Mouse (Mus musculus) lung, embryonic 14.5 days (tissue): ENCODE measurements around the gene Dok4. TPM values are rescaled to one million over a fixed set of nuclear protein-coding genes. Genes with fewer than 3 reads are reported as not detected.

ENCODE experiments used
- ATAC-seq: fragments of 200-750 bp; cut with Nextera tagmentation; 2 replicates; pipeline ENCODE4 v1.8.0; 2017; ENCODE audit warnings: mild to moderate bottlenecking, moderate TSS enrichment, moderate library complexity; ENCODE audit not compliant: insufficient read depth
- DNase-seq: peaks from one replicate; pipeline ENCODE4 v3.0.0-alpha.2; 2015
- H3K27ac ChIP-seq: fragments of 300-500 bp; sonication (generic); 2 replicates; pipeline ENCODE4 v1.5.1; 2014; ENCODE audit warnings: low read depth, mild to moderate bottlenecking, moderate library complexity
- H3K27me3 ChIP-seq: fragments of 300-500 bp; sonication (generic); 2 replicates; pipeline ENCODE4 v1.6.1; 2014; ENCODE audit warnings: low read length, control low read depth; ENCODE audit not compliant: insufficient read depth
- H3K36me3 ChIP-seq: fragments of 300-500 bp; sonication (generic); 2 replicates; pipeline ENCODE4 v1.6.1; 2014; ENCODE audit warnings: control low read depth; ENCODE audit not compliant: insufficient read depth
- H3K4me1 ChIP-seq: fragments of 300-500 bp; sonication (generic); 2 replicates; pipeline ENCODE4 v1.6.1; 2014; ENCODE audit warnings: antibody characterized with exemption, control low read depth; ENCODE audit not compliant: insufficient read depth
- H3K4me2 ChIP-seq: fragments of 300-500 bp; sonication (generic); 2 replicates; pipeline ENCODE4 v1.6.1; 2014; ENCODE audit warnings: mild to moderate bottlenecking
- H3K4me3 ChIP-seq: fragments of 300-500 bp; sonication (generic); 2 replicates; pipeline ENCODE4 v1.5.1; 2014; ENCODE audit warnings: low read depth, low read length
- H3K9ac ChIP-seq: fragments of 300-500 bp; sonication (generic); 2 replicates; pipeline ENCODE4 v1.6.1; 2014
- H3K9me3 ChIP-seq: fragments of 300-500 bp; sonication (generic); 2 replicates; pipeline ENCODE4 v1.6.1; 2016; ENCODE audit warnings: low read depth, low read length, control low read depth
- CTCF ChIP-seq: IDR thresholded peaks from 2 replicates; pipeline ENCODE4 v1.5.1; 2016; ENCODE audit warnings: antibody characterized with exemption, low read depth
- WGBS: fragments of 180-500 bp; shearing (Covaris S2); extraction: QIAGEN DNeasy Blood & Tissue Kit; methylation state at CpG from one replicate; pipeline ENCODE4 v1.1.7; 2014; 5-methylcytosine and 5-hydroxymethylcytosine counted together
- polyA plus RNA-seq: library from polyadenylated mRNA; unstranded; fragments of >200 nt; fragmentation: Nextera tagmentation; extraction: Ambion mirVana; gene quantifications from 2 replicates; pipeline ENCODE4 v1.2.1, GENCODE M21; 2014

The Dok4 gene
- polyA plus RNA-seq, 1 experiment from 2014 or later, result 36.5 TPM

- no peak for DNase-seq
- Histone ChIP-seq H3K4me3 (no peak overlapping the region), H3K4me2 (no peak overlapping the region), H3K27me3 (no peaks in the 10 kb centered on the region), H3K4me1 (peaks cover 6% of the 10 kb centered on the region; the same call in 1 of the 2 replicates), H3K9ac (no peak overlapping the region), H3K27ac (no peak overlapping the region), H3K9me3 (no peaks in the 10 kb centered on the region), H3K36me3 (no peaks in the 10 kb centered on the region)
- ATAC-seq, result no peak
- no peak for TF ChIP-seq CTCF
- WGBS, result 53% methylated on average over 4 of the region's 4 CpGs
These were observed 4.6 kb upstream of the Dok4 start for GRCm38 (mm10) chr8:94880742-94881141.

DNA sequence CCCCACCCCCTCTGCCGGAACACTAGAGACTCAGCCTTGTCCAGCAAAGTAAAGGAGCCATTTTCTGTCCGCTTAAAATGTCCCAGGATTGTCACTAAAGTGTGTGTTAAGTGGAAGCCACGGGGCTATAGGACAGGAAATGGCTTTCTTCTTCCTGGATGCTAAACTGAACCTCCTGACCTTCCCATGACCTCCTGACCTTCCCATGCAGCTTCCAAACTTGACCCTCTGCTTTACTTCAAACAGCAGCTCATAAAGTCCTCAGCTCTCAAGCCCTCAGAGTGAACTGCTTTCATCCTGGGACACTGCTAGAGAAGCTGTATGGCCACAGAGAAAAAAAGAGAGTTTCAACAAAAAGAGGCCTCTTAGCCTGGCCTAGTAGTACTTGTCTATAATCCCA is 690 bp upstream of the Dok4 start:
- DNase-seq (peak; percentile 16), ATAC-seq (no peak)
- no peak for TF ChIP-seq CTCF
- peaks cover 18% of the 10 kb centered on the region; the same call in 1 of the 2 replicates for H3K4me1 ChIP-seq
- 35% methylated on average over 3 of the region's 3 CpGs for WGBS
- H3K9me3 ChIP-seq, result no peaks in the 10 kb centered on the region
- peak overlapping the region; percentile 94 for H3K4me2 ChIP-seq
- no peak overlapping the region for H3K4me3 ChIP-seq
- H3K36me3 ChIP-seq, result no peaks in the 10 kb centered on the region
- H3K9ac ChIP-seq, result no peak overlapping the region
- H3K27me3 ChIP-seq, result peaks cover 6% of the 10 kb centered on the region; the same call in 1 of the 2 replicates
- no peak overlapping the region for H3K27ac ChIP-seq

DNA sequence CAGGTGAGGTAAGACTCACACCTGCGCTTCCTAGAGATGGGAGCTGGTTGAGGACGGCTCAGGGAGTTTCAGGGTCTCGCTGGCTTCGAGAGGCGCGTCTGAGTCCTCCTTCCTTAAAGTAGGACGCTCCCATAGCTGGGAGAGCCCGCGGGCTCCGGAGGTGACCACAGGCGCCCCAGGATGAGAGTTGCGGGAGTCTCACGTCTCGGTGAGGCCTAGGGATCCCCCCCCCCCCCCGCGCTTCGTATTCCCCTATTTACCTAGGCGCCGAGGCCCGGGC is 319 bp downstream of the Dok4 start:
- DNase-seq (peak; percentile 33), ATAC-seq (no peak; the same call in 1 of the 2 replicates)
- H3K4me1 ChIP-seq, result peaks cover 23% of the 10 kb centered on the region; the same call in 1 of the 2 replicates
- peak overlapping the region; percentile 70 for H3K4me3 ChIP-seq
- 0% methylated on average over 19 of the region's 20 CpGs for WGBS
- TF ChIP-seq CTCF, result no peak
- peak overlapping the region; percentile 63 for H3K27ac ChIP-seq
- H3K9ac ChIP-seq, result peak overlapping the region; percentile 65
- H3K4me2 ChIP-seq, result peak overlapping the region; percentile 94
- H3K27me3 ChIP-seq, result peaks cover 6% of the 10 kb centered on the region; the same call in 1 of the 2 replicates
- H3K36me3 ChIP-seq, result no peaks in the 10 kb centered on the region
- H3K9me3 ChIP-seq, result no peaks in the 10 kb centered on the region

DNA sequence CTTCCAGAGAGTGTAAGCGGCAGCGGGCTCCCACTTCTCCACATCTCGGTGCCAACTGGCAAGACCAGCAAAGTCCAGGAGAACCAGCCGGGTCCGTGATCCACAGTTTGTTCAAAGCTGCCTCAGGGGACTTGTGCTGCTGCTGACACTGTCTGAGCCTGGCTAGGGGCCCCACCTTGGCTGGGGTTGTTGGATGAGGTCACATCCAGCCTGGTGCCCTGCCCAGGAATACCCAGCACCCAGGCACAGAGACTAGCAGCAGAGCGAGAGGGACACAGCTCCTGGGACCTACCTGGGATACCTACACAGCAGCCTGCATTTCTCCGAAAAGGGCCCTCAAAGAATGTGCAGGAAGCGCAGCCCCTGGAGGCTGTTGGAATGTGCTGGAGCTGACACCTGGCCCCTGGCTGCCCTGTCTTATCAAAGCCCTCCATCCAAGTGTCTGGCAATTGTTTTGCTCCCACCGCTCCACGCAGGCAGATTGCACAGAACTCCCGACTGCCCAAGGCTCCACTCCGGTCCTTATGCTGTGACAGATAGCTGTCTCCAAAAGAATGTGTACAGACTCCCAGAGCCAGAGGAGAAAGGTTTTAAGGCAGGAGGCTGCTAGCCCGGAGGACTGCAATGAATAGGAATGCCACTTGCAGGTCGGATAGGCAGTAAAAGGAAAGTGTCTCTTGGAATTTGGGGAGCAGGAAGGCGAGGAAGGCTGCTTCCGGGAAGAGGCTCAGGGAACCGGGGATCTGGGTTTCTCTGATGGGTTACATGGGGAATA is 847 bp downstream of the Dok4 start:
- Histone ChIP-seq H3K36me3 (no peaks in the 10 kb centered on the region), H3K4me1 (peaks cover 29% of the 10 kb centered on the region), H3K9ac (peak overlapping the region; percentile 65), H3K27ac (peak overlapping the region; percentile 63; the same call in 1 of the 2 replicates), H3K27me3 (peaks cover 6% of the 10 kb centered on the region; the same call in 1 of the 2 replicates), H3K9me3 (no peaks in the 10 kb centered on the region), H3K4me2 (peak overlapping the region; percentile 94), H3K4me3 (peak overlapping the region; percentile 70)
- WGBS, result 12% methylated on average over 17 of the region's 17 CpGs
- no peak for ATAC-seq
- TF ChIP-seq CTCF, result no peak
- peak; percentile 33 for DNase-seq

GRCm38 (mm10) chr8:94874358-94874757 is 1.8 kb downstream of the Dok4 start:
- peak; percentile 94 for TF ChIP-seq CTCF
- ATAC-seq (no peak), DNase-seq (peak; percentile 86)
- Histone ChIP-seq H3K27ac (no peak overlapping the region), H3K4me2 (peak overlapping the region; percentile 94), H3K4me1 (peaks cover 34% of the 10 kb centered on the region), H3K9ac (no peak overlapping the region), H3K4me3 (peak overlapping the region; percentile 70), H3K27me3 (peaks cover 6% of the 10 kb centered on the region; the same call in 1 of the 2 replicates), H3K36me3 (no peaks in the 10 kb centered on the region), H3K9me3 (no peaks in the 10 kb centered on the region)
- WGBS, result 8% methylated on average over 6 of the region's 6 CpGs

GRCm38 (mm10) chr8:94872576-94872975 is 3.6 kb downstream of the Dok4 start:
- Histone ChIP-seq H3K4me1 (peaks cover 38% of the 10 kb centered on the region), H3K4me2 (peak overlapping the region; percentile 90; the same call in 1 of the 2 replicates), H3K9ac (no peak overlapping the region; the same call in 1 of the 2 replicates), H3K9me3 (no peaks in the 10 kb centered on the region), H3K27me3 (peaks cover 6% of the 10 kb centered on the region; the same call in 1 of the 2 replicates), H3K4me3 (0 out of 2 replicates have a peak overlapping the region, but pooled peaks have one; percentile 8), H3K36me3 (0 out of 2 replicates have a peak, but pooled peaks cover 5% of the 10 kb centered on the region), H3K27ac (no peak overlapping the region)
- 74% methylated on average over 2 of the region's 2 CpGs for WGBS
- ATAC-seq (no peak), DNase-seq (no peak)
- no peak for TF ChIP-seq CTCF

DNA sequence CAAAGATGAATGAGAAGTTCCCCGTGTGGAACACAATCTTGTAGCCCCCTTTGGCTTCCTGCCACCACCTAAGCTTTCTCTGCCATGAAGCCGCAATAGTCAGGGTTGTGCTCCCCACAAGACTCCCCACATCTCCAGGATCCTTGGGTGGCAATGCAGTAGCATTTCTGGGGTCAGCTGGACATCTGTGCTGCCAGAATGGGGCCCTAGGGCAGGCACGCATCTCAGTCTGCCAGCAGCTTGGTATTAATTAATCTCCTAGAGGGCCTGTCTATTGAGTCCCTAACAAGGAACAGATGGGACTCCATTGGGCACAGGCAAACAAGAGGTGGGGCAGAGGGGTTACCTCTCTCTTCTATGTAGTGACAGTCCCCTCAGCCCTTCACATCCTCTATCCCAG is 4.0 kb downstream of the Dok4 start:
- Histone ChIP-seq H3K9me3 (no peaks in the 10 kb centered on the region), H3K4me1 (peaks cover 38% of the 10 kb centered on the region), H3K4me3 (0 out of 2 replicates have a peak overlapping the region, but pooled peaks have one; percentile 8), H3K9ac (no peak overlapping the region; the same call in 1 of the 2 replicates), H3K27ac (no peak overlapping the region), H3K4me2 (peak overlapping the region; percentile 90; the same call in 1 of the 2 replicates), H3K27me3 (peaks cover 6% of the 10 kb centered on the region; the same call in 1 of the 2 replicates), H3K36me3 (0 out of 2 replicates have a peak, but pooled peaks cover 9% of the 10 kb centered on the region)
- DNase-seq (peak; percentile 4), ATAC-seq (no peak)
- 38% methylated on average over 3 of the region's 3 CpGs for WGBS
- TF ChIP-seq CTCF, result no peak
